6 mouse cellular contexts compared by ENCODE assay signal in the genomic region with DNA sequence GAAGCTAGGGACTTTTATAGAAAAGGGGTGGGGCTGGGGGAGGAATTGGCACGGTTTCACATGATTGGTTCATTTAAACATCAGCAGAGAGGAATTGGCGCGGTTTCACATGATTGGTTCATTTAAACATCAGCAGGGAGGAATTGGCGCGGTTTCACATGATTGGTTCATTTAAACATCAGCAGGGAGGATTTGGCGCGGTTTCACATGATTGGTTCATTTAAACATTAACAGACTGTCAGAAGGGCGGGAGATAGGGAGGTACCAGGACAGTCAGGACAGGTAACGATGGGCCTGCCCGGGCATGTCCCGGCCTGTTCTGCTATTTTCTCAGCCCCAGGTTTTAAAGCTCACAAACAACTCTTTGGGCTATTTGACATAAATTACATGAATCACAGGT.
DNase-seq lines count a peak whose midpoint lies in the region.

No protein-coding gene starts in this region.

- DNase-seq in cerebellum, adult 9-10 months = peak; percentile 0
- peak; percentile 19 for DNase-seq in kidney, adult 11 months
- DNase-seq in kidney, adult 8-10 months = peak; percentile 27 to 38
- peak; percentile 26 for DNase-seq in kidney, postnatal 14 days
- peak; percentile 0 to 12 for DNase-seq in kidney, postnatal 4 days
- DNase-seq in right cerebral cortex, postnatal 4 days = peak; percentile 2

Comparison
In these comparisons a context has a peak if more than half of its experiments do, and no peak if none do; other contexts are left out.
1. Peak in every context shown above with its lines: DNase-seq.